Mouse (Mus musculus) bone marrow macrophage, adult 2 months (primary cell): ENCODE data around the gene Ppm1h.

Experiments
- CTCF ChIP-seq: IDR thresholded peaks from 2 replicates; pipeline ENCODE4 v1.5.1; 2012; ENCODE audit warnings: low read depth, mild to moderate bottlenecking, low read length, moderate library complexity
- POLR2A ChIP-seq: IDR thresholded peaks from 2 replicates; pipeline ENCODE4 v1.6.1; 2012; ENCODE audit warnings: mild to moderate bottlenecking, low read depth, low read length, borderline replicate concordance

- no peak for TF ChIP-seq CTCF
- TF ChIP-seq POLR2A = no peak
These were observed 216.1 kb downstream of the Ppm1h start for GRCm38 (mm10) chr10:122894555-122895069.
